Mouse (Mus musculus) heart, postnatal 14 days (tissue): ENCODE measurements around the gene Slc7a9. TPM values are rescaled to one million over a fixed set of nuclear protein-coding genes. Genes with fewer than 3 reads are reported as not detected.
A peak's percentile ranks its signal among the peaks of the same experiment; 100 is the strongest.

Source experiments
- DNase-seq, 2 experiments: peaks; one replicate each; pipeline ENCODE4 v3.0.0; 2021 to 2022
- intact Hi-C: fragments of 180-260 bp; cut with DNase I; formaldehyde crosslinking; loops from one replicate; pipeline ENCODE4 v1.15.1; 2025
- total RNA-seq, 2 experiments: library from RNA; stranded (reverse); gene quantifications; 2 replicates each; pipeline ENCODE4 v1.2.3; 2021

Gene Slc7a9
- total RNA-seq, 2 experiments from 2014 or later: not detected

- DNase-seq: peak; percentile 5 to 14
- intact Hi-C loops: no loop called here
These were observed 53.4 kb downstream of the Slc7a9 start for GRCm38 (mm10) chr7:35501995-35502394.

Other genes with a start within 250 kb of the Slc7a9 start
- 1 to 10 TPM; 8.9 to 9.0 TPM for gene Lrp3, start 233.3 kb upstream of the Slc7a9 start, total RNA-seq
- 10 to 100 TPM in 1 of 2 experiments, 1 to 10 TPM in 1; 9.6 to 10.4 TPM for gene Gpatch1, start 130.4 kb upstream of the Slc7a9 start, total RNA-seq
- gene Rhpn2, start 114.6 kb upstream of the Slc7a9 start, total RNA-seq: 1 to 10 TPM; 5.0 to 6.0 TPM
- 1 to 10 TPM; 1.6 to 2.9 TPM for gene Faap24, start 52.0 kb upstream of the Slc7a9 start, total RNA-seq
- 10 to 100 TPM; 14.1 to 15.4 TPM for gene Cep89, start 51.8 kb upstream of the Slc7a9 start, total RNA-seq
- gene Tdrd12, start 88.9 kb downstream of the Slc7a9 start, total RNA-seq: under 1 TPM in 1 of 2 experiments, not detected in 1; 0.44 TPM
- gene Nudt19, start 107.5 kb downstream of the Slc7a9 start, total RNA-seq: 10 to 100 TPM; 70.6 to 77.4 TPM
- gene Rgs9bp, start 136.8 kb downstream of the Slc7a9 start, total RNA-seq: under 1 TPM; 0.07 TPM
- 10 to 100 TPM; 15.6 to 15.8 TPM for gene Ankrd27, start 137.4 kb downstream of the Slc7a9 start, total RNA-seq
- gene Pdcd5, start 198.7 kb downstream of the Slc7a9 start, total RNA-seq: 10 to 100 TPM; 90.2 to 92.2 TPM